Mouse (Mus musculus) midbrain, embryonic 10.5 days (tissue): ENCODE measurements around the gene Pgpep1. TPM values are rescaled to one million over a fixed set of nuclear protein-coding genes. Genes with fewer than 3 reads are reported as not detected.

Experiments used
- DNase-seq: peaks from one replicate; pipeline ENCODE4 v3.0.0-alpha.2; 2017; ENCODE audit warnings: low spot score
- H3K27ac ChIP-seq: fragments of 300-500 bp; sonication (generic); replicated peaks from 2 replicates; pipeline ENCODE4 v1.5.1; 2016; ENCODE audit warnings: mild to moderate bottlenecking
- H3K27me3 ChIP-seq: fragments of 300-500 bp; sonication (generic); 2 replicates; pipeline ENCODE4 v1.6.1; 2016; ENCODE audit warnings: low read depth, mild to moderate bottlenecking; ENCODE audit not compliant: poor library complexity, severe bottlenecking
- H3K36me3 ChIP-seq: fragments of 300-500 bp; sonication (generic); 2 replicates; pipeline ENCODE4 v1.6.1; 2016; ENCODE audit warnings: mild to moderate bottlenecking, moderate library complexity
- H3K4me1 ChIP-seq: fragments of 300-500 bp; sonication (generic); 2 replicates; pipeline ENCODE4 v1.6.1; 2016
- H3K4me3 ChIP-seq: fragments of 300-500 bp; sonication (generic); 2 replicates; pipeline ENCODE4 v1.5.1; 2016; ENCODE audit warnings: mild to moderate bottlenecking, moderate library complexity
- H3K9me3 ChIP-seq: fragments of 300-500 bp; sonication (generic); replicated peaks from 2 replicates; pipeline ENCODE4 v1.6.1; 2016; ENCODE audit warnings: mild to moderate bottlenecking
- WGBS: fragments of 180-500 bp; shearing (Covaris S2); methylation state at CpG from one replicate; pipeline ENCODE4 v1.1.7; 2016; 5-methylcytosine and 5-hydroxymethylcytosine counted together
- polyA plus RNA-seq: library from polyadenylated mRNA; unstranded; fragments of >200 nt; fragmentation: Nextera tagmentation; extraction: Ambion mirVana; gene quantifications from 2 replicates; pipeline ENCODE4 v1.2.1, GENCODE M21; 2016

Gene Pgpep1
- polyA plus RNA-seq, 1 experiment from 2014 or later, result 51.8 TPM

GRCm38 (mm10) chr8:70697366-70698250 lies 37.4 kb upstream of the Pgpep1 start:
- Histone ChIP-seq H3K36me3 (peaks cover 9% of the 10 kb centered on the region), H3K4me3 (peak overlapping the region; percentile 98), H3K27me3 (peaks cover 32% of the 10 kb centered on the region), H3K4me1 (peaks cover 58% of the 10 kb centered on the region), H3K27ac (peak overlapping the region; percentile 99), H3K9me3 (no peaks in the 10 kb centered on the region)
- WGBS, result 76% methylated on average over 12 of the region's 12 CpGs
- DNase-seq, result no peak

DNA sequence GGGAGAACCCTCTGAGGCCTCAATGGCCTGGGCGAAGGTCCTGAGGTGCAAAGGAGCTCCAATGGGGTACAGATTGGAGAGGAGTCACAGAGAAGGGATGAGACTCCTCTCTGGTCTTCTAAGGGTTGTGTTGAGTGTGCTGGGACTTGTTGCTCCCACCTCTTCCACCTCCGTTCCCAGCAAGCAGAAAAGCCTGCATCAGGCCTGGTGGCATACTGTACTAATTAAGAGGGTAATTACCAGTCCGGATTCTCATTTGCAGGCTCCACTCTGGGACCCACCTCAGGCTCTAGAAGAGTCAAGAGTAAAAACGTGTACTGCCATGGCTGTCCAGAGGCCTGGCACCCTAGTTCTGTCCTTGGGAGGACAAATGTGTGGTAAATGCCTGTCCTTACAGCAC lies 36.8 kb upstream of the Pgpep1 start:
- peak overlapping the region; percentile 45 for H3K4me3 ChIP-seq
- DNase-seq, result no peak

GRCm38 (mm10) chr8:70696019-70696885 lies 36.1 kb upstream of the Pgpep1 start:
- Histone ChIP-seq H3K27ac (peak overlapping the region; percentile 87), H3K27me3 (peaks cover 32% of the 10 kb centered on the region), H3K9me3 (no peaks in the 10 kb centered on the region), H3K4me1 (peaks cover 65% of the 10 kb centered on the region), H3K4me3 (peak overlapping the region; percentile 45), H3K36me3 (peaks cover 2% of the 10 kb centered on the region)
- WGBS, result 10% methylated on average over 31 of the region's 31 CpGs
- DNase-seq, result peak; percentile 81

More for the DNA sequence above, 36.8 kb upstream of the Pgpep1 start:
- peaks cover 65% of the 10 kb centered on the region for H3K4me1 ChIP-seq
- H3K36me3 ChIP-seq, result peaks cover 7% of the 10 kb centered on the region
- H3K27me3 ChIP-seq, result peaks cover 32% of the 10 kb centered on the region
- H3K27ac ChIP-seq, result peak overlapping the region; percentile 87
- H3K9me3 ChIP-seq, result no peaks in the 10 kb centered on the region
- 62% methylated on average over 4 of the region's 4 CpGs for WGBS

DNA sequence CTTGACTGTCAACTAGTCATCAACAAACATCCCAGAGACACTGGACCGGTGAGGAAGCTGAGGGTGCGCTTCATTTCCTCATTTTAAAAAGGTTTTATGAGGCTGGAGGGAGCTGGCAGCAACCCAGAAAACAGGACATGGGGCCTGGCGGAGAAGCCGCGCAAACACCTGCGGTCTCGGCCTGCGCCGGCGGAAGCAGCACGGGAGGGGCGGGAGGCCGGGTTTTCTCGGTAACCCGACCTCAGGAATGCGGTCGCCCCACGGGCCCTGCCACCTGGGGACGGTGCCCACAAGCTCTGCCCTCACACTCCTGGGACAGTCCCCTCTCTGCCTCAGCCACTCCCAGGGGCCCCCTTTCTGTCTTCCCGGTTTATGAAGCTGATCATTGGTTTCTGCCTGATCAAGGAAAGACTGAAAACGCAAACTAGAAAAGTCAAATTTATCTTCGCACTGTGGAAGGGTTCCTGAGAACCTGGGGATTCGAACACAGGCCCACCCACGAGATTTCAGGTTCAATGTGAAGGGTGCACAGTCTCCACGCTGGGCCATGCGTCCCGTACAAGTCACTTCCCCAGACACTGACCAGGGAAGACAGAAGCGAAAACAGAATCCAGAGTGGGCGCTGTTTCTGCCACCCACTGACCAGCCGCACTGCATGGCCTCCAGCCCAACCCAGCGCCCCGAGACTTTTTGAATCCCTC lies 35.3 kb upstream of the Pgpep1 start:
- WGBS, result 32% methylated on average over 32 of the region's 32 CpGs
- H3K4me3 ChIP-seq, result 0 out of 2 replicates have a peak overlapping the region, but pooled peaks have one; percentile 6
- DNase-seq, result no peak
- H3K36me3 ChIP-seq, result no peaks in the 10 kb centered on the region
- H3K4me1 ChIP-seq, result peaks cover 63% of the 10 kb centered on the region
- H3K27ac ChIP-seq, result peak overlapping the region; percentile 87
- H3K9me3 ChIP-seq, result no peaks in the 10 kb centered on the region
- peaks cover 32% of the 10 kb centered on the region for H3K27me3 ChIP-seq

DNA sequence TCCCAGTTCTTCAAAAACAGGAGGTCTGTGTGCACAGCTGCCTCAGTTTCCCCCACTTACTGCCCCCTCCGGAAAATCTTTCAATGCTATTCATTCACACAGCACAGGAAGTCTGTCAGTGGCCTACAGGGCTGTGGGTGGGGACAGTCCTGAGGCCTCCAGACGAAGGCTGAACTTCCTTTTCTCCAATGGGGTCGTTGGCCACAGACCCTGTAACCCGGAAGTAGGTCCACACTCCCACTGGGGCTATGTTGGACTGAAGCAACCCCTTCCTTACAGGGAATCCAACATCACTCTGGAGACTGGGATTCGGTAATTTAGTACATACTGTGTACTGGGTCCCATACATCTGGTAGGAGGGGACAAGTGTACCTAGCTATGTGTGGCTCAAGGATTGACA lies 33.4 kb upstream of the Pgpep1 start:
- H3K36me3 ChIP-seq, result no peaks in the 10 kb centered on the region
- no peak overlapping the region; the same call in 1 of the 2 replicates for H3K4me3 ChIP-seq
- H3K27ac ChIP-seq, result no peak overlapping the region
- no peak for DNase-seq
- WGBS, result 87% methylated on average over 5 of the region's 5 CpGs
- H3K27me3 ChIP-seq, result peaks cover 32% of the 10 kb centered on the region
- no peaks in the 10 kb centered on the region for H3K9me3 ChIP-seq
- H3K4me1 ChIP-seq, result peaks cover 71% of the 10 kb centered on the region

GRCm38 (mm10) chr8:70691727-70692231 lies 31.6 kb upstream of the Pgpep1 start:
- peak overlapping the region; percentile 48 for H3K4me3 ChIP-seq
- H3K27ac ChIP-seq, result peak overlapping the region; percentile 95
- 0 out of 2 replicates have a peak, but pooled peaks cover 5% of the 10 kb centered on the region for H3K36me3 ChIP-seq
- peaks cover 32% of the 10 kb centered on the region for H3K27me3 ChIP-seq
- 0% methylated on average over 20 of the region's 20 CpGs for WGBS
- H3K9me3 ChIP-seq, result no peaks in the 10 kb centered on the region
- DNase-seq, result peak; percentile 93
- H3K4me1 ChIP-seq, result peaks cover 55% of the 10 kb centered on the region

- Histone ChIP-seq H3K27me3 (peaks cover 29% of the 10 kb centered on the region), H3K4me1 (peaks cover 50% of the 10 kb centered on the region), H3K9me3 (no peaks in the 10 kb centered on the region), H3K27ac (peak overlapping the region; percentile 95), H3K36me3 (0 out of 2 replicates have a peak, but pooled peaks cover 5% of the 10 kb centered on the region), H3K4me3 (peak overlapping the region; percentile 48)
- DNase-seq, result no peak
- WGBS, result 63% methylated on average over 4 of the region's 4 CpGs
Measured at GRCm38 (mm10) chr8:70691230-70691629, 31.0 kb upstream of the Pgpep1 start.

GRCm38 (mm10) chr8:70689892-70690390 lies 29.8 kb upstream of the Pgpep1 start:
- H3K36me3 ChIP-seq, result 0 out of 2 replicates have a peak, but pooled peaks cover 5% of the 10 kb centered on the region
- 82% methylated on average over 5 of the region's 5 CpGs for WGBS
- peaks cover 37% of the 10 kb centered on the region for H3K4me1 ChIP-seq

DNA sequence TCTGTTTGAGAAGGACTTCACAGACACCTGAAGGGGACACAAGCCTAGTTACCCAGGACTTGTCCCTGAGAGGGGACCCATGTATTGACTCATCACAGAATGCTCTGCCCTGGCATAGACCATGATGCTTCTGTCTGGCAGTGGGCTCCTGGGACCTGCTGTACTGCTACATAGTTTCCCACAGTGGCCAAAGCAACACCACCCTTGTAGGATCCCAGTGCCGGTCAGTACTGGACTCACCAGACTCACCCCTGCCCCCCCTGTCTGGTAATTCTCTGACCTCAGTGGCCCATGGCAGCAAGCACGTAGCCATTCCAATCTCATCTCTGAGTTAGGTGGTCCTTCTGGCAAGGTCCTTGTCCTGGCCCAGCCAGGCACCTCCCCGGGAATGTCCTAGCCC lies 27.9 kb upstream of the Pgpep1 start:
- WGBS, result 95% methylated on average over 3 of the region's 3 CpGs
- H3K4me3 ChIP-seq, result no peak overlapping the region
- H3K27ac ChIP-seq, result peak overlapping the region; percentile 23
- no peak for DNase-seq
- 0 out of 2 replicates have a peak, but pooled peaks cover 5% of the 10 kb centered on the region for H3K36me3 ChIP-seq
- H3K27me3 ChIP-seq, result no peaks in the 10 kb centered on the region
- H3K9me3 ChIP-seq, result no peaks in the 10 kb centered on the region
- H3K4me1 ChIP-seq, result peaks cover 36% of the 10 kb centered on the region

More at GRCm38 (mm10) chr8:70689892-70690390, 29.8 kb upstream of the Pgpep1 start:
- H3K9me3 ChIP-seq, result no peaks in the 10 kb centered on the region
- peaks cover 16% of the 10 kb centered on the region for H3K27me3 ChIP-seq
- peak overlapping the region; percentile 46 for H3K27ac ChIP-seq
- no peak overlapping the region for H3K4me3 ChIP-seq
- DNase-seq, result no peak

GRCm38 (mm10) chr8:70687576-70687975 lies 27.4 kb upstream of the Pgpep1 start:
- 90% methylated on average over 8 of the region's 8 CpGs for WGBS
- no peak overlapping the region for H3K4me3 ChIP-seq
- peak overlapping the region; percentile 23 for H3K27ac ChIP-seq
- no peaks in the 10 kb centered on the region for H3K27me3 ChIP-seq
- 0 out of 2 replicates have a peak, but pooled peaks cover 5% of the 10 kb centered on the region for H3K36me3 ChIP-seq
- no peak for DNase-seq
- no peaks in the 10 kb centered on the region for H3K9me3 ChIP-seq
- peaks cover 36% of the 10 kb centered on the region for H3K4me1 ChIP-seq

DNA sequence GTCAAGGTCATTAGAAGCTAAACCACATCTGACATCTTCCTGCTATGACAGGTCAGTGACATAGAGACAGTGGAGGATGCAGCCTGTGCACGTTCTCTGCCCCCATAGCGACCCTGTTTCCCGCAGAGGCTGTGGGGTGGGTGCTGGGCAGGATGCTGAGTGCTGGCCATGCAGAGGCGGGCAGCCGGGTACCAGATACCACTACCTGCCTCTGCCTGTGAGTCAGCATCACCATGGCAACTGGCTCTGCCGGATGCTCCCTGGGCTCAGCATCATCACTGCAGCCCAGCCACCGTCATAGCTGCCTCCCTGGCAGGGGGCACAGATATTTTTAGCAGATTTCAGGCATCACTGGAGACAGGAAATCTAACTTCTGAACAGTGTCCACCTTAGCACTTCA lies 24.1 kb upstream of the Pgpep1 start:
- 52% methylated on average over 7 of the region's 7 CpGs for WGBS
- no peaks in the 10 kb centered on the region for H3K27me3 ChIP-seq
- no peaks in the 10 kb centered on the region for H3K9me3 ChIP-seq
- H3K27ac ChIP-seq, result no peak overlapping the region
- peaks cover 17% of the 10 kb centered on the region for H3K36me3 ChIP-seq
- no peak overlapping the region for H3K4me3 ChIP-seq
- DNase-seq, result no peak
- peaks cover 20% of the 10 kb centered on the region for H3K4me1 ChIP-seq

- Histone ChIP-seq H3K4me1 (peaks cover 18% of the 10 kb centered on the region), H3K9me3 (no peaks in the 10 kb centered on the region), H3K27ac (peak overlapping the region; percentile 66), H3K36me3 (peaks cover 28% of the 10 kb centered on the region), H3K27me3 (no peaks in the 10 kb centered on the region), H3K4me3 (peak overlapping the region; percentile 25)
- 70% methylated on average over 3 of the region's 3 CpGs for WGBS
- no peak for DNase-seq
Measured at GRCm38 (mm10) chr8:70682692-70683091, 22.5 kb upstream of the Pgpep1 start.
